Mouse (Mus musculus) pancreas, adult 10 weeks (tissue): ENCODE results near the gene BC003965. TPM values are rescaled to one million over a fixed set of nuclear protein-coding genes. Genes with fewer than 3 reads are reported as not detected.

Source experiments
- polyA plus RNA-seq: library from polyadenylated mRNA; stranded (reverse); fragments of 350-450 nt; fragmentation: Illumina TruSeq; extraction: RNeasy Lipid Tissue Mini Kit (QIAGEN cat#74804); gene quantifications from one replicate; pipeline ENCODE4 v1.2.3, GENCODE M21; 2015; ENCODE audit warnings: low read depth, low replicate concordance; ENCODE audit not compliant: insufficient read depth

Gene BC003965
- 4.7 TPM for polyA plus RNA-seq

DNA sequence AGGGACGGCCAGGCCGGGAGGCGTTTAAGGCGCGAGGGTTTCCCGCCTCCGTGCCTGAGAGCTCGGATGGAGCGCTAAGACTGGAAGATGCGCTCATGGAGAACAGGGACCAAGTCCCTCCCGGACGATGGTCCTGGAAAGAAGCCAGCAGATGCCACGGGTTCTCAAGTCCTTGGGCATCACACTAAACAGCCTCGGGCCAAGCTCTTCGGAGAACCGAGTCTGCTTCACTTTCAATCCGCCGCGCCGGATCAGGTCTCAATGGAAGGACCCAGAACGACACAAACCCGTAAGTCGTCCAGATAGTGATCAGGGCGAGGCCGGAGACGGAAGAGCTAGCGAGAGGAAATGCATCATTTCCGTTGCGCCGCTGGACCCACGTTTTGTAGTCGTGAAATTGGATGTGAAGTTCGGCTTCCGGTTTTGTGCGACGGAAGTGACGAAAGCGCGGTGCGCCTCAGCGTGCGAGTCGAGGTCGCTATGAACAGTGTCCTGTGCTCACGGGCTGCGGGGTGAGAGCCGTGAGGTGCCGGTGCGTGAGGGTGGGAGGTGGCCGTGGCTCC, at the start of gene BC003965:
Gene BC003965, plus strand, starts transcription at position 426 of the 563 bp plus-strand sequence.

DNA sequence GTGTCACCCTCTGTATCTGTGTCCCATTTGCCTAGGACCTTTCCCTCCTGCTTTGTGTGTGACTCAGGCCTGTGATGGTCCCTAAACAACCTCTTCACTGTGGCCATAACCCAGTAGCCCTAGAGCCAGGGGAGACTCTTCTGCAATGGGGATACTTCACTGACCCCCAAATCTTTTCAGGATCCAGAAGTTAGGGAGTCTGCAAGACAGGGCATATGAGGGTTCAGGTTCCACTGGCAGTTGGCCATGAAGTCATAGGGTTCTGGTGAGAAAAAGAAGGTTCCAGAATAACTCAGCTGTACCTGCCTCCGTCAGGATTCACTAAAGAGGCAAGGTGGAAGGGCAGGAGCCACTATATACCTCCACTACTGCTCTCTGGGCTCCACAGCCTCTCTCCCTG, 22.2 kb upstream of the BC003965 start, which contains the start of gene Ccdc154:
Gene Ccdc154, plus strand, starts transcription at position 301 of the 400 bp plus-strand sequence.

DNA sequence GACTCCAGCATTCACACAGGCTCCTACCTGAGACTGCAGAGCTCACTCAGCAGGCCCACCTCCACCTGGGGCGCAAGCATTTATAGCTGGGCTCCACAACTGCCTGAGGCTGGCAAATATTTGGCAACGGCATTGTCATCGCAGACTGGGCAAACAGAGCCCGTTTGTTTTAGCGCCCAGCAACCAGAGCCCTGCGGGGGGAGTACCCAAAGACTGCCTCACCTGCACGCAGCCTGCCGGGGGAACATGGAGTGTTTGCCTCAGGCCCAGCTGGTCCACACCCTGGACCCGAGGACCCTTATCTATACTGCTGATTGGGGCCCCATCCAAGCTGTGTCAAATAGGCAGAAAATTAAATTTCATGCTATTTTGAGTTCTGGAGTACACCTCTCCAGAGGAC, 8.9 kb upstream of the BC003965 start, which contains the start of gene Gm38655:
Gene Gm38655, minus strand, starts transcription at position 61 of the 400 bp plus-strand sequence.

DNA sequence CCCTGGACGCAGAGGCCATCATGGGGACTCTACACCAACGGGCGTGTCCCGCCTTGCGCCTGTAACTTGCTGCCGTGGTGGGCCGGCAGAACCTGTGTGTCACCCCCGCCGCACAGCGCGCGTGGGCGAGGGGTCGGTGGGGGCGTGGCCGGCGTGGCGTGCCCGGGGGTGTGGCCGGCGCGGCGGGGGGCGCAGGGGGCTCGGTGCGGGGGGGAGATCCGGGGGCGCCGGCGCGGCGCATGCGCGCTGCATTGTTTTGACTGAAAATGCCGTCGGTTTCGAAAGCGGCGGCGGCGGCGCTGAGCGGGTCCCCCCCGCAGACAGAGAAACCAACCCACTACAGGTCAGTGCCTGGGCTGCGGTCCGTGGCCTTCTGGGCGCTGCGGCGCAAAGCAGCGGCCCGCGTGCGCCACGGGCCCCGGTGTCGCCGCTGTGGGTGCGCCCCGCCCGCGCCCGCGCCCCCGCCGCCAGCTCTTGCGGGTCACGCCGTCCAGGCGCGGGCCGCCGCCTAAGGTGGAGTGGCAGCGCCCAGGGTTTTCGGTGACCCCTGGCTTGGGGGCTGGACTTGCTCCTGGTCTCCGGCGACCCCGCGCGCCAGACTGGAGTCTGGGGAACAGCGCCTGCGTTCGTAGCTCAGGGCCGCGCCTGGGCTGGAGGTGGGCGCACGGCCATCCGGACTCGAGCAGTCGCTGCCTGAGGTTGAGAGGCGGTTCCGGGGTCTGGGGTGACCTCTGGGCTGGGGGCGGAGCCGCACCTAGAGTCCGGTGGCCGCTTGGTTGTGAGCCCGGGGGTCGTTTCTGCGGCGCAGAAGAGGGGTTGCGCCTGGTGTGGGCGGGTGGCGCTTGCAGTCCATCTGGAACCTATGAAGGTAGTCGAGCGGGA, 4.0 kb downstream of the BC003965 start, which contains the start of gene Unkl:
Gene Unkl, plus strand, starts transcription at position 248 of the 882 bp plus-strand sequence.

Other genes with a start within 250 kb of the BC003965 start
- 42.5 TPM for gene Mapk8ip3, start 247.6 kb upstream of the BC003965 start, polyA plus RNA-seq
- 9.4 TPM for gene Jpt2, start 223.9 kb upstream of the BC003965 start, polyA plus RNA-seq
- 3.4 TPM for gene Cramp1l, start 168.8 kb upstream of the BC003965 start, polyA plus RNA-seq
- 2.6 TPM for gene Ift140, start 168.5 kb upstream of the BC003965 start, polyA plus RNA-seq
- gene Tmem204, start 101.0 kb upstream of the BC003965 start, polyA plus RNA-seq = 28.7 TPM
- 14.3 TPM for gene Telo2, start 68.6 kb upstream of the BC003965 start, polyA plus RNA-seq
- not detected for gene Ptx4, start 63.8 kb upstream of the BC003965 start, polyA plus RNA-seq
- 7.1 TPM for gene Clcn7, start 51.2 kb upstream of the BC003965 start, polyA plus RNA-seq
- not detected for gene Ccdc154, start 22.1 kb upstream of the BC003965 start, polyA plus RNA-seq
- gene Gm38655, start 9.1 kb upstream of the BC003965 start, polyA plus RNA-seq = not detected
- gene Unkl, start 3.8 kb downstream of the BC003965 start, polyA plus RNA-seq = 4.3 TPM
- 19.9 TPM for gene Gnptg, start 55.6 kb downstream of the BC003965 start, polyA plus RNA-seq
- 11.4 TPM for gene Tsr3, start 55.6 kb downstream of the BC003965 start, polyA plus RNA-seq
- gene Baiap3, start 71.8 kb downstream of the BC003965 start, polyA plus RNA-seq = 14.6 TPM
- 38.2 TPM for gene Ube2i, start 90.1 kb downstream of the BC003965 start, polyA plus RNA-seq
- gene Prss34, start 113.8 kb downstream of the BC003965 start, polyA plus RNA-seq = not detected
- not detected for gene Prss28, start 124.1 kb downstream of the BC003965 start, polyA plus RNA-seq
- gene Prss29, start 134.1 kb downstream of the BC003965 start, polyA plus RNA-seq = not detected
- not detected for gene Tpsab1, start 161.0 kb downstream of the BC003965 start, polyA plus RNA-seq
- gene Tpsb2, start 181.8 kb downstream of the BC003965 start, polyA plus RNA-seq = 0.96 TPM
- gene Tpsg1, start 184.7 kb downstream of the BC003965 start, polyA plus RNA-seq = not detected
- 0.79 TPM for gene Cacna1h, start 249.2 kb downstream of the BC003965 start, polyA plus RNA-seq